Mouse (Mus musculus): ENCODE measurements around the gene Kbtbd6.

GRCm38 (mm10) chr14:79441441-79441840 is 10.2 kb upstream of the Kbtbd6 start:
- no peak for TF ChIP-seq GATA1 (IDR thresholded peaks at IDR 0.05; ENCODE audit: borderline replicate concordance, low read length)
- no peak for TF ChIP-seq FLI1 (IDR thresholded peaks at IDR 0.05; ENCODE audit: low read length)
